Mouse (Mus musculus): Measurements from ENCODE around the gene Fuom. TPM values are rescaled to one million over a fixed set of nuclear protein-coding genes. Genes with fewer than 3 reads are reported as not detected.

The Fuom gene
- polyA plus RNA-seq, 1 experiment from 2014 or later, result 21.3 TPM

DNA sequence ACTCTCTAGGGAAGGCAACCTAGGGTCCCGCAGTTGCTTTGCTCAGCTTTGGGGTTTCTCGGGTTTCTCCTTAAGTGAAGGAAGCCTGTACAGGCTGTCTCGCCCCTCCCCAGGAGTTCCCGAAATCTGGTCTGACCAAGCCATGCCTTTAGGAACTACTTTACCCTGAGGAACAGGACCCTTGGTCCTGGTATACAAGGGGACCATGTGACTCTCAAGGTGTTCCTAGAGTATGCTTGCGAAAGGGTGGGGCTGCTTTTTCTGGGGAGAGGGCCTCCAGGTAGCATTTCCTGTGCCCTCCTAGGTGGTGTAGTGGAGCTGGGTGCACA is 23.7 kb upstream of the Fuom start:
- H3K4me1 ChIP-seq (replicated peaks), result peaks cover 9% of the 10 kb centered on the region; the same call in 1 of the 2 replicates
- H3K27me3 ChIP-seq, result no peaks in the 10 kb centered on the region
- ATAC-seq (ENCODE audit: insufficient number of reproducible peaks, insufficient read depth, low FRiP score, low TSS enrichment, low read depth), result no peak; the same call in 1 of the 2 replicates
- H3K4me2 ChIP-seq, result peak overlapping the region; percentile 81
- H3K36me3 ChIP-seq, result peaks cover 20% of the 10 kb centered on the region
- 4% methylated on average over 5 of the region's 5 CpGs for WGBS
- peak overlapping the region; percentile 75; the same call in 1 of the 2 replicates for H3K27ac ChIP-seq
- H3K9me3 ChIP-seq, result no peaks in the 10 kb centered on the region
- peak overlapping the region; percentile 79 for H3K4me3 ChIP-seq (replicated peaks)
- H3K9ac ChIP-seq (replicated peaks), result peak overlapping the region; percentile 81

GRCm38 (mm10) chr7:140125278-140126021 is 23.2 kb upstream of the Fuom start:
- peak; percentile 95 for ATAC-seq (ENCODE audit: insufficient number of reproducible peaks, insufficient read depth, low FRiP score, low TSS enrichment, low read depth)
- H3K27me3 ChIP-seq, result no peaks in the 10 kb centered on the region
- no peaks in the 10 kb centered on the region for H3K9me3 ChIP-seq
- peaks cover 14% of the 10 kb centered on the region for H3K36me3 ChIP-seq
- peaks cover 9% of the 10 kb centered on the region; the same call in 1 of the 2 replicates for H3K4me1 ChIP-seq (replicated peaks)
- H3K4me2 ChIP-seq, result peak overlapping the region; percentile 81
- peak overlapping the region; percentile 75 for H3K27ac ChIP-seq
- H3K4me3 ChIP-seq (replicated peaks), result peak overlapping the region; percentile 79
- H3K9ac ChIP-seq (replicated peaks), result peak overlapping the region; percentile 81
- WGBS, result 1% methylated on average over 40 of the region's 40 CpGs

GRCm38 (mm10) chr7:140124382-140124781 is 22.1 kb upstream of the Fuom start:
- Histone ChIP-seq H3K9ac (replicated peaks) (no peak overlapping the region), H3K9me3 (no peaks in the 10 kb centered on the region), H3K4me3 (replicated peaks) (no peak overlapping the region), H3K36me3 (peaks cover 4% of the 10 kb centered on the region; the same call in 1 of the 2 replicates), H3K27me3 (no peaks in the 10 kb centered on the region), H3K27ac (no peak overlapping the region), H3K4me2 (no peak overlapping the region), H3K4me1 (replicated peaks) (peaks cover 9% of the 10 kb centered on the region; the same call in 1 of the 2 replicates)
- ATAC-seq (ENCODE audit: insufficient number of reproducible peaks, insufficient read depth, low FRiP score, low TSS enrichment, low read depth), result no peak
- 98% methylated on average over 1 of the region's 1 CpGs for WGBS

GRCm38 (mm10) chr7:140122765-140123164 is 20.5 kb upstream of the Fuom start:
- H3K27me3 ChIP-seq, result no peaks in the 10 kb centered on the region
- no peak overlapping the region for H3K27ac ChIP-seq
- H3K9me3 ChIP-seq, result no peaks in the 10 kb centered on the region
- no peak overlapping the region for H3K4me3 ChIP-seq (replicated peaks)
- H3K4me2 ChIP-seq, result no peak overlapping the region
- H3K4me1 ChIP-seq (replicated peaks), result peaks cover 9% of the 10 kb centered on the region; the same call in 1 of the 2 replicates
- H3K36me3 ChIP-seq, result no peaks in the 10 kb centered on the region
- ATAC-seq (ENCODE audit: insufficient number of reproducible peaks, insufficient read depth, low FRiP score, low TSS enrichment, low read depth), result no peak
- 39% methylated on average over 4 of the region's 4 CpGs for WGBS
- H3K9ac ChIP-seq (replicated peaks), result no peak overlapping the region

DNA sequence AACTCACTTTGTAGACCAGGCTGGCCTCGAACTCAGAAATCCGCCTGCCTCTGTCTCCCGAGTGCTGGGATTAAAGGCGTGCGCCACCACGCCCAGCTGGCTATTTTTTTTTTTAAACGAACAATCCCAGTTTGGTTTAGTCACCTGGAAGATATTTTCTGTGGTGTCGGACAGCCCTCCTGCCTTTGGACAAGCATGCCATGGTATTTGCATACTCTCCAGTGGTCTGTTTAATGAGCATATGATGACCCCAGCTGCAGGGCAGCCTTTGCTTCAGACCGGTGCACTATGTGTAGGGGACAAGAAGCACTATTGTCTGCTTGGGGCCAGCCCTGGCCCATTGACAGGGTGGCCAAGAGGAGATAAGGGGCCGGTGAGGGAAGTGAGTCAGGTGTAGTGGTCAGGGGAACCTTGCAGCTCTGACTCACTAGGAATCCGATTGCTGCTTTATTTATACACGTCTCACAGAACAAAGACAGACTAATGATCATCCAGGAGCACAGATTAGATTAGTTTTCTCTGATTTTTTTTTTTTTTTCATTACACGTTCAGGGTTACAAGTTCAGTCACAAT is 19.2 kb upstream of the Fuom start:
- no peaks in the 10 kb centered on the region for H3K9me3 ChIP-seq
- H3K27ac ChIP-seq, result no peak overlapping the region
- no peaks in the 10 kb centered on the region for H3K27me3 ChIP-seq
- no peak for ATAC-seq (ENCODE audit: insufficient number of reproducible peaks, insufficient read depth, low FRiP score, low TSS enrichment, low read depth)
- H3K4me3 ChIP-seq (replicated peaks), result no peak overlapping the region
- H3K36me3 ChIP-seq, result no peaks in the 10 kb centered on the region
- no peak overlapping the region for H3K4me2 ChIP-seq
- WGBS, result 78% methylated on average over 13 of the region's 13 CpGs
- 0 out of 2 replicates have a peak, but pooled peaks cover 3% of the 10 kb centered on the region for H3K4me1 ChIP-seq (replicated peaks)
- no peak overlapping the region for H3K9ac ChIP-seq (replicated peaks)

DNA sequence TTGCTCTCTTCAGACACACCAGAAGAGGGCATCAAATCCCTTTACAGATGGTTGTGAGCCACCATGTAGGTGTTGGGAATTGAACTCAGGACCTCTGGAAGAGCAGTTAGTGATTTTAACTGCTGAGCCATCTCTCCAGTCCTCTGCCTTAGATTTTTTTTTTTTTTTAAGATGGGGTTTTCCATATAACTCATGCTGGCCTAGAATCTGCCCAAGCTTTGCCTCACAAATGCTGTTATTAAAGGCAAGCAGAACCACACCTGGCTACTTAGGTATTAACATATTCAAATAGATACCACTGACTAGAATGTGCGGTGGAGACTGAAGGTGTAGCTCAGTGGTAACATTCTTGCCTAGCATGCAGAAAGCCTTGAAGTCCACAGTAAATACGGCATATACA is 18.2 kb upstream of the Fuom start:
- no peak for ATAC-seq (ENCODE audit: insufficient number of reproducible peaks, insufficient read depth, low FRiP score, low TSS enrichment, low read depth)
- H3K27ac ChIP-seq, result no peak overlapping the region
- 84% methylated on average over 2 of the region's 2 CpGs for WGBS
- H3K36me3 ChIP-seq, result no peaks in the 10 kb centered on the region
- H3K4me1 ChIP-seq (replicated peaks), result 0 out of 2 replicates have a peak, but pooled peaks cover under 1% of the 10 kb centered on the region
- no peaks in the 10 kb centered on the region for H3K27me3 ChIP-seq
- no peaks in the 10 kb centered on the region for H3K9me3 ChIP-seq
- H3K9ac ChIP-seq (replicated peaks), result no peak overlapping the region
- H3K4me2 ChIP-seq, result no peak overlapping the region
- no peak overlapping the region for H3K4me3 ChIP-seq (replicated peaks)

GRCm38 (mm10) chr7:140116329-140117054 is 14.3 kb upstream of the Fuom start, which contains the start of gene Echs1:
Gene Echs1 (minus strand): TSS chr7:140116476.
- 0 out of 2 replicates have a peak, but pooled peaks cover 8% of the 10 kb centered on the region for H3K4me1 ChIP-seq (replicated peaks)
- H3K4me3 ChIP-seq (replicated peaks), result peak within 1 kb of the TSS; percentile 77
- H3K9ac ChIP-seq (replicated peaks), result peak within 1 kb of the TSS; percentile 81
- no peaks in the 10 kb centered on the region for H3K9me3 ChIP-seq
- peak within 1 kb of the TSS; percentile 89 for H3K4me2 ChIP-seq
- H3K36me3 ChIP-seq, result peaks cover 15% of the 10 kb centered on the region
- H3K27ac ChIP-seq, result peak within 1 kb of the TSS; percentile 92
- no peaks in the 10 kb centered on the region for H3K27me3 ChIP-seq
- peak; percentile 93 for ATAC-seq (ENCODE audit: insufficient number of reproducible peaks, insufficient read depth, low FRiP score, low TSS enrichment, low read depth)
- 4% methylated on average over 28 of the region's 28 CpGs for WGBS

DNA sequence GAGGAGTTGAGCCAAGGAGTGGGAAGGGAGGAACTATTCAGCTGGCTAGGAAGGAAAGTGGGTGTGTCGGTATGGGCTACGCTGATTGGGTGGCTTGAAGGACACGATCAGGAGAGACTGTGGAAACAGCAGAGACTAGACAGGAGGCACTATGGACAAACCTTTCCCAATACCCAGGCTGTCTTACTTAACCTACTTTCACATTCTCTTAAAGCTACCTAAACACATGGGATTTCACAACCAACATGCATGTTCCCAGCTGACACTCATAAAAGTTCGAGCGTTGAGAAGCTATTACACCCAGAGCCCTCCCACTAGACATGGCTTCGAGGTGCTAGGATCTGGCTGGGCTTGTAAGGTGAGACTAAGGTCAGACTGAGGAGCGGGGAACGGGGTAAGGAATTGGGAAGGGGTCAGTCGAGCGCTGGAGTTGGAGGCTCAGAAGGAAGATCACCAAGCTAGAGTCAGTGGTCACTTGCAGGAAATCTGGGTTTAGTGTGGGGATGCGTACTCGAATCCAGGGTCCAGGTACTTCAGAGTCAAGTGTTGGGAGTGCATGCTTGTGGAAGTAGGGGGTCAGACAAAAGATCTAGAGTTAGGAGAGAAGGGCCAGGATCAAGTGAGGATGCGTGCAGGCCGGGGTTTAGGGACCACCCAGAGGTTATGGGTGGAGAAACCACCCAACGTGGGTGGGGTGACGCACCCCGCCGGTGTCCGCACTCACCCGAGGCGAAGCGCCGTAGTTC is 13.5 kb upstream of the Fuom start, which contains the start of gene Paox:
Paox (plus strand) TSS at position 217 of the 746 bp plus-strand sequence.
- Histone ChIP-seq H3K4me3 (replicated peaks) (peak within 1 kb of the TSS; percentile 77), H3K9me3 (no peaks in the 10 kb centered on the region), H3K36me3 (peaks cover 23% of the 10 kb centered on the region), H3K27me3 (no peaks in the 10 kb centered on the region), H3K9ac (replicated peaks) (peak within 1 kb of the TSS; percentile 81), H3K4me2 (peak within 1 kb of the TSS; percentile 89), H3K27ac (peak within 1 kb of the TSS; percentile 92), H3K4me1 (replicated peaks) (0 out of 2 replicates have a peak, but pooled peaks cover 8% of the 10 kb centered on the region)
- WGBS, result 1% methylated on average over 23 of the region's 23 CpGs
- ATAC-seq (ENCODE audit: insufficient number of reproducible peaks, insufficient read depth, low FRiP score, low TSS enrichment, low read depth), result peak; percentile 71

- no peak for ATAC-seq (ENCODE audit: insufficient number of reproducible peaks, insufficient read depth, low FRiP score, low TSS enrichment, low read depth)
- peaks cover 60% of the 10 kb centered on the region for H3K36me3 ChIP-seq
- WGBS, result 69% methylated on average over 3 of the region's 3 CpGs
These were observed 9.7 kb upstream of the Fuom start for GRCm38 (mm10) chr7:140111943-140112342.

GRCm38 (mm10) chr7:140104009-140104408 is 1.8 kb upstream of the Fuom start:
- H3K9me3 ChIP-seq, result no peaks in the 10 kb centered on the region
- WGBS, result 71% methylated on average over 4 of the region's 4 CpGs

More at GRCm38 (mm10) chr7:140111943-140112342, 9.7 kb upstream of the Fuom start:
- Histone ChIP-seq H3K9ac (replicated peaks) (no peak overlapping the region), H3K4me2 (no peak overlapping the region), H3K27ac (no peak overlapping the region), H3K4me3 (replicated peaks) (no peak overlapping the region), H3K27me3 (no peaks in the 10 kb centered on the region), H3K4me1 (replicated peaks) (0 out of 2 replicates have a peak, but pooled peaks cover 8% of the 10 kb centered on the region), H3K9me3 (no peaks in the 10 kb centered on the region)

More at GRCm38 (mm10) chr7:140104009-140104408, 1.8 kb upstream of the Fuom start:
- ATAC-seq (ENCODE audit: insufficient number of reproducible peaks, insufficient read depth, low FRiP score, low TSS enrichment, low read depth), result no peak
- Histone ChIP-seq H3K36me3 (peaks cover 39% of the 10 kb centered on the region), H3K4me3 (replicated peaks) (no peak overlapping the region), H3K27ac (no peak overlapping the region), H3K4me1 (replicated peaks) (peaks cover 12% of the 10 kb centered on the region), H3K4me2 (no peak overlapping the region), H3K27me3 (peaks cover 3% of the 10 kb centered on the region; the same call in 1 of the 2 replicates), H3K9ac (replicated peaks) (no peak overlapping the region)
